Mouse (Mus musculus) hindbrain, embryonic 13.5 days (tissue): Measurements from ENCODE around the gene Ubtfl1. TPM values are rescaled to one million over a fixed set of nuclear protein-coding genes. Genes with fewer than 3 reads are reported as not detected.
"Not testable (repeated sequence)": the region's sequence is repeated elsewhere in the genome, so short reads cannot be mapped to it uniquely, and the experiment has no call there.

Experiments used
- ATAC-seq: fragments of 200-750 bp; cut with Nextera tagmentation; 2 replicates; pipeline ENCODE4 v1.8.0; 2017; ENCODE audit warnings: moderate TSS enrichment; ENCODE audit not compliant: low FRiP score
- H3K27ac ChIP-seq: fragments of 300-500 bp; sonication (generic); 2 replicates; pipeline ENCODE4 v1.5.1; 2015; ENCODE audit warnings: inconsistent platforms, mild to moderate bottlenecking, moderate library complexity
- H3K27me3 ChIP-seq: fragments of 300-500 bp; sonication (generic); 2 replicates; pipeline ENCODE4 v1.6.1; 2015; ENCODE audit warnings: mild to moderate bottlenecking, inconsistent platforms
- H3K36me3 ChIP-seq: fragments of 300-500 bp; sonication (generic); 2 replicates; pipeline ENCODE4 v1.6.1; 2015; ENCODE audit warnings: mild to moderate bottlenecking, inconsistent platforms
- H3K4me1 ChIP-seq: fragments of 300-500 bp; sonication (generic); replicated peaks from 2 replicates; pipeline ENCODE4 v1.6.1; 2015; ENCODE audit warnings: inconsistent platforms
- H3K4me2 ChIP-seq: fragments of 300-500 bp; sonication (generic); 2 replicates; pipeline ENCODE4 v1.6.1; 2015; ENCODE audit warnings: inconsistent platforms, mild to moderate bottlenecking, moderate library complexity
- H3K4me3 ChIP-seq: fragments of 300-500 bp; sonication (generic); 2 replicates; pipeline ENCODE4 v1.5.1; 2015; ENCODE audit warnings: mild to moderate bottlenecking, inconsistent platforms
- H3K9ac ChIP-seq: fragments of 300-500 bp; sonication (generic); 2 replicates; pipeline ENCODE4 v1.6.1; 2015; ENCODE audit warnings: mild to moderate bottlenecking, inconsistent platforms
- H3K9me3 ChIP-seq: fragments of 300-500 bp; sonication (generic); 2 replicates; pipeline ENCODE4 v1.6.1; 2016; ENCODE audit warnings: inconsistent platforms
- WGBS: fragments of 180-500 bp; shearing (Covaris S2); methylation state at CpG from one replicate; pipeline ENCODE4 v1.1.7; 2015; 5-methylcytosine and 5-hydroxymethylcytosine counted together
- microRNA-seq: library from miRNA; unstranded; fragments of <30 nt; microRNA quantifications from one replicate; pipeline ENCODE4, GENCODE M21; 2016
- polyA plus RNA-seq: library from polyadenylated mRNA; unstranded; fragments of >200 nt; fragmentation: Nextera tagmentation; extraction: Ambion mirVana; gene quantifications from 2 replicates; pipeline ENCODE4 v1.2.1, GENCODE M21; 2015

The Ubtfl1 gene
- polyA plus RNA-seq: not detected in 2 replicates

- no peak for ATAC-seq
- H3K27ac ChIP-seq: no peak within 1 kb of the TSS
- 79% methylated on average over 1 of the region's 1 CpGs for WGBS
- H3K4me2 ChIP-seq: no peak within 1 kb of the TSS
- no peaks in the 10 kb centered on the region for H3K9me3 ChIP-seq
- no peaks in the 10 kb centered on the region for H3K4me1 ChIP-seq
- H3K4me3 ChIP-seq: no peak within 1 kb of the TSS
- H3K36me3 ChIP-seq: no peaks in the 10 kb centered on the region
- H3K27me3 ChIP-seq: no peaks in the 10 kb centered on the region
- H3K9ac ChIP-seq: no peak within 1 kb of the TSS
These were observed at the start of gene Ubtfl1 for GRCm38 (mm10) chr9:18404118-18404517. Ubtfl1 (plus strand) TSS chr9:18404418.

GRCm38 (mm10) chr9:18373026-18373425 lies 31.2 kb upstream of the Ubtfl1 start:
- H3K9me3 ChIP-seq, ATAC-seq, H3K4me3 ChIP-seq, H3K27me3 ChIP-seq, H3K36me3 ChIP-seq, H3K9ac ChIP-seq, H3K4me2 ChIP-seq, H3K27ac ChIP-seq, H3K4me1 ChIP-seq: not testable (repeated sequence)
- 84% methylated on average over 1 of the region's 1 CpGs for WGBS

- H3K9ac ChIP-seq: no peak overlapping the region
- no peaks in the 10 kb centered on the region for H3K9me3 ChIP-seq
- H3K27ac ChIP-seq: peak overlapping the region; percentile 30; the same call in 1 of the 2 replicates
- no peaks in the 10 kb centered on the region for H3K36me3 ChIP-seq
- ATAC-seq: no peak
- WGBS: 26% methylated on average over 6 of the region's 6 CpGs
- no peak overlapping the region for H3K4me2 ChIP-seq
- H3K4me1 ChIP-seq: no peaks in the 10 kb centered on the region
- no peaks in the 10 kb centered on the region for H3K27me3 ChIP-seq
- no peak overlapping the region for H3K4me3 ChIP-seq
These were observed 18.4 kb upstream of the Ubtfl1 start for GRCm38 (mm10) chr9:18385782-18386181.

GRCm38 (mm10) chr9:18399629-18400028 lies 4.6 kb upstream of the Ubtfl1 start:
- Histone ChIP-seq H3K27me3 (no peaks in the 10 kb centered on the region), H3K36me3 (no peaks in the 10 kb centered on the region), H3K27ac (no peak overlapping the region), H3K4me1 (no peaks in the 10 kb centered on the region), H3K9me3 (no peaks in the 10 kb centered on the region), H3K4me2 (no peak overlapping the region), H3K4me3 (no peak overlapping the region), H3K9ac (no peak overlapping the region)
- 84% methylated on average over 1 of the region's 1 CpGs for WGBS
- no peak for ATAC-seq

GRCm38 (mm10) chr9:18402895-18403294 lies 1.3 kb upstream of the Ubtfl1 start, which contains the start of gene Naalad2:
Naalad2 (minus strand) TSS chr9:18402995.
- not testable (repeated sequence) for H3K4me1 ChIP-seq, H3K9ac ChIP-seq, H3K4me3 ChIP-seq, H3K9me3 ChIP-seq, H3K36me3 ChIP-seq, H3K27me3 ChIP-seq, H3K4me2 ChIP-seq, H3K27ac ChIP-seq, ATAC-seq
- WGBS: 82% methylated on average over 2 of the region's 2 CpGs

- H3K4me2 ChIP-seq, H3K9me3 ChIP-seq, H3K36me3 ChIP-seq, ATAC-seq, H3K9ac ChIP-seq, H3K27ac ChIP-seq, H3K27me3 ChIP-seq, H3K4me1 ChIP-seq, H3K4me3 ChIP-seq: not testable (repeated sequence)
- WGBS: 93% methylated on average over 4 of the region's 4 CpGs
These were observed 8.2 kb downstream of the Ubtfl1 start for GRCm38 (mm10) chr9:18412371-18412770.

GRCm38 (mm10) chr9:18430354-18430753 lies 26.1 kb downstream of the Ubtfl1 start, which contains the start of gene Mbd3l2:
Mbd3l2 (plus strand) TSS chr9:18430654.
- H3K9ac ChIP-seq: no peak within 1 kb of the TSS
- H3K36me3 ChIP-seq: no peaks in the 10 kb centered on the region
- no peaks in the 10 kb centered on the region for H3K4me1 ChIP-seq
- H3K9me3 ChIP-seq: no peaks in the 10 kb centered on the region
- H3K27ac ChIP-seq: no peak within 1 kb of the TSS
- H3K4me2 ChIP-seq: no peak within 1 kb of the TSS
- no peaks in the 10 kb centered on the region for H3K27me3 ChIP-seq
- H3K4me3 ChIP-seq: no peak within 1 kb of the TSS
- no peak for ATAC-seq

- Histone ChIP-seq H3K4me3 (no peak overlapping the region), H3K27me3 (no peaks in the 10 kb centered on the region), H3K4me1 (no peaks in the 10 kb centered on the region), H3K27ac (no peak overlapping the region), H3K36me3 (no peaks in the 10 kb centered on the region), H3K9me3 (no peaks in the 10 kb centered on the region), H3K9ac (no peak overlapping the region), H3K4me2 (no peak overlapping the region)
- 85% methylated on average over 10 of the region's 10 CpGs for WGBS
- no peak for ATAC-seq
These were observed 27.5 kb downstream of the Ubtfl1 start for GRCm38 (mm10) chr9:18431687-18432086.

- Histone ChIP-seq H3K4me3 (no peak overlapping the region), H3K27me3 (no peaks in the 10 kb centered on the region), H3K36me3 (peaks cover 67% of the 10 kb centered on the region), H3K9me3 (no peaks in the 10 kb centered on the region), H3K27ac (no peak overlapping the region), H3K4me1 (no peaks in the 10 kb centered on the region), H3K9ac (no peak overlapping the region), H3K4me2 (no peak overlapping the region)
- ATAC-seq: no peak
- WGBS: 88% methylated on average over 4 of the region's 4 CpGs
These were observed 52.3 kb downstream of the Ubtfl1 start for GRCm38 (mm10) chr9:18456520-18456919.

Small RNA genes lying within 50 kb of the gene (microRNA-seq; reads per million reads assigned to microRNA genes)
- not detected for gene Gm22854

Other genes starting within 250 kb of the Ubtfl1 start
- gene Chordc1, start 112.3 kb upstream of the Ubtfl1 start, polyA plus RNA-seq: 138 and 147 TPM in 2 replicates
- gene Naalad2, start 1.4 kb upstream of the Ubtfl1 start, polyA plus RNA-seq: 2.0 and 2.5 TPM in 2 replicates
- 0.08 TPM in 1 of 2 replicates, not detected in the other for gene Mbd3l2, start 26.2 kb downstream of the Ubtfl1 start, polyA plus RNA-seq
- gene Zfp558, start 73.8 kb downstream of the Ubtfl1 start, polyA plus RNA-seq: 39.3 and 42.1 TPM in 2 replicates
- not detected in 2 replicates for gene Mbd3l1, start 73.9 kb downstream of the Ubtfl1 start, polyA plus RNA-seq